Mouse (Mus musculus) megakaryocyte, embryonic 14.5 days (primary cell): ENCODE measurements around the gene Prelid3b. TPM values are rescaled to one million over a fixed set of nuclear protein-coding genes. Genes with fewer than 3 reads are reported as not detected.
A peak's percentile ranks its signal among the peaks of the same experiment; 100 is the strongest.

Experiments used
- H3K27me3 ChIP-seq: replicated peaks from 2 replicates; pipeline ENCODE3; 2012; ENCODE audit warnings: inconsistent platforms
- H3K36me3 ChIP-seq: replicated peaks from 2 replicates; pipeline ENCODE3; 2012; ENCODE audit warnings: low read length, inconsistent platforms, mixed read lengths
- H3K4me1 ChIP-seq: 2 replicates; pipeline ENCODE4 v1.6.1; 2012; ENCODE audit warnings: inconsistent platforms
- H3K4me3 ChIP-seq: replicated peaks from 2 replicates; pipeline ENCODE3; 2012; ENCODE audit warnings: moderate library complexity, mild to moderate bottlenecking, inconsistent platforms
- H3K9me3 ChIP-seq: 2 replicates; pipeline ENCODE4 v1.6.1; 2012; ENCODE audit warnings: inconsistent platforms
- FLI1 ChIP-seq: IDR thresholded peaks from 2 replicates; pipeline ENCODE4 v1.6.1; 2012; ENCODE audit warnings: low read length, inconsistent platforms, mixed read lengths
- GATA1 ChIP-seq: IDR thresholded peaks from 3 replicates; pipeline ENCODE4 v1.6.1; 2012; ENCODE audit warnings: mixed read lengths, low read length, inconsistent platforms, borderline replicate concordance
- polyA plus RNA-seq: library from polyadenylated mRNA; stranded (reverse); fragments of >175 nt; gene quantifications from 2 replicates; pipeline ENCODE4 v1.2.3, GENCODE M21; 2012; ENCODE audit warnings: low replicate concordance; ENCODE audit not compliant: insufficient read depth

Prelid3b gene
- polyA plus RNA-seq, 1 experiment: 30.0 TPM

DNA sequence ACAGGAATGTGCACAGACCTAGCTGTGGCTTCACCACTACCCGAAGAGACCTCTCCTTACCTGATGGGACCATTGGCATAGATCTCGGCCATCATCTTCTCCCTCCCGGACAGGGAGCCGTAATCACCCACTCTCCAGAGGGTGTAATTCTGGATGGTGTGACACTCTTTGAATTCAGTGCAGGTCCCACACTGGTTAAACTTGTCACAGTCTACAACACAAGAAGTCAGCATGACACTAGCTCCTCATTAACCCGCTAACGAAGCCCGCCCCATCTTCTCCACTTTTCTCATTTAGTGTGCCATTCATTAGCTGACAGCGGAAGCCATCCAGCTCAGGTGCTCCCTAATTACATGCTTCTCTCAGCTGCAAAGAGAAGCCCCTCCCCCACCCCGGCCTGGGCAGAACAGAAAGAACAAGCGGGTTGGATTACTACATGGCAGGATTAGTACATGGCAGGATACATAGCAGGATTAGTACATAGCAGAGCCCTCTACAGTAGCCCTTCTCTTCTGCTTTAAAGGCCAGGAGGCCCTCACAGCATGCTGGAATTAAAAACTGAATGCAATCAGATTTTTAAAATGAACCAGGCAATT, 43.8 kb downstream of the Prelid3b start:
- H3K36me3 ChIP-seq: peaks cover 93% of the 10 kb centered on the region
- no peak for TF ChIP-seq GATA1
- no peak for TF ChIP-seq FLI1
- no peaks in the 10 kb centered on the region for H3K27me3 ChIP-seq
- no peaks in the 10 kb centered on the region for H3K9me3 ChIP-seq
- H3K4me3 ChIP-seq: no peak overlapping the region
- H3K4me1 ChIP-seq: peaks cover 29% of the 10 kb centered on the region

GRCm38 (mm10) chr2:174428076-174428835, 44.6 kb downstream of the Prelid3b start:
- TF ChIP-seq FLI1: no peak
- TF ChIP-seq GATA1: no peak
- H3K27me3 ChIP-seq: no peaks in the 10 kb centered on the region
- H3K9me3 ChIP-seq: no peaks in the 10 kb centered on the region
- peaks cover 22% of the 10 kb centered on the region for H3K4me1 ChIP-seq
- peaks cover 94% of the 10 kb centered on the region for H3K36me3 ChIP-seq
- no peak overlapping the region for H3K4me3 ChIP-seq

GRCm38 (mm10) chr2:174426856-174427255, 46.0 kb downstream of the Prelid3b start:
- Histone ChIP-seq H3K9me3 (no peaks in the 10 kb centered on the region), H3K27me3 (no peaks in the 10 kb centered on the region), H3K4me3 (peak overlapping the region; percentile 42), H3K36me3 (peaks cover 96% of the 10 kb centered on the region), H3K4me1 (peaks cover 16% of the 10 kb centered on the region)
- no peak for TF ChIP-seq GATA1
- TF ChIP-seq FLI1: no peak

DNA sequence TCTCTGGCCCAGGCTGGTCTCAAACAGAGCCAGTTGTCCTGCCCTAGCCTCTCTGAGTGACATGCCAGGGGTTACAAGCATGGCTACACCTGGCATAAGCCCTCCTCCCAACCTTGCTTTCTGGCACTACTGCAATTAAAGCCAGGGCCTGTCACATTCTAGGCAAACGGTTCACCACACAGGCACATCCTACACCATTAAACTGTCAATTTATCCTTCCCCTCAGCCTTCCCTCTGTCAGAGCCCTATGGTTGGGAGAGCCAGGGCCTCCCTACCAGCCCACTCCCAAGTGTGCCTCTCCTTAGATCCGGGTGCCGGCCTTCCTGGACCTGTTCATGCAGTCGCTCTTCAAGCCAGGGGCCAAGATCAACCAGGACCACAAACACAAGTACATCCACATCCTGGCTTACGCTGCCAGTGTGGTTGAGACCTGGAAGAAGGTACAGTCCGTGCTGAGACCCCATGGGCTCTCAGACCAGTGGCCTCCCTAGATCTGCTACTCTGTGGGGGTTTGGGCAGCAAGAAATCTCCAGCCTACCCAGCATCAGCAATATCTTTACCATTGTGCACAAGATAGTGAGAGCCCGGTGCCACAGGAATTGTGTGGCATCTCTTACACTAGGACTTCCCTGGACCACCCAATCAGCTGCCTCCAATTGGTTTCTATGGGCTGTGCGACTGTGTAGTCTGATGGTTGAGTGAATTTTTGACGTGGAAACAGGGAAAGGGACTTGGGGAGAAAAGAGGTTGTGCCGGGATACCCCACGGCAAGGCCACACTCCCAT, 48.4 kb downstream of the Prelid3b start:
- Histone ChIP-seq H3K4me3 (no peak overlapping the region), H3K9me3 (no peaks in the 10 kb centered on the region), H3K27me3 (no peaks in the 10 kb centered on the region), H3K4me1 (peaks cover 4% of the 10 kb centered on the region; the same call in 1 of the 2 replicates), H3K36me3 (peaks cover 100% of the 10 kb centered on the region)
- no peak for TF ChIP-seq FLI1
- TF ChIP-seq GATA1: no peak

GRCm38 (mm10) chr2:174421107-174421506, 51.8 kb downstream of the Prelid3b start:
- no peak for TF ChIP-seq FLI1
- TF ChIP-seq GATA1: no peak
- Histone ChIP-seq H3K27me3 (no peaks in the 10 kb centered on the region), H3K4me1 (peaks cover 27% of the 10 kb centered on the region), H3K9me3 (no peaks in the 10 kb centered on the region), H3K4me3 (no peak overlapping the region), H3K36me3 (peaks cover 88% of the 10 kb centered on the region)

GRCm38 (mm10) chr2:174415731-174416310, 57.1 kb downstream of the Prelid3b start, which contains the start of gene Nelfcd:
Gene Nelfcd (plus strand): TSS chr2:174415804.
- peak within 1 kb of the TSS; percentile 98 for H3K4me3 ChIP-seq
- H3K27me3 ChIP-seq: no peaks in the 10 kb centered on the region
- TF ChIP-seq GATA1: no peak
- no peak for TF ChIP-seq FLI1
- H3K36me3 ChIP-seq: peaks cover 35% of the 10 kb centered on the region
- H3K4me1 ChIP-seq: peaks cover 45% of the 10 kb centered on the region
- H3K9me3 ChIP-seq: no peaks in the 10 kb centered on the region

Other genes starting within 250 kb of the Prelid3b start
- gene Gnas, start 188.8 kb downstream of the Prelid3b start, polyA plus RNA-seq: 1,157 and 1,276 TPM in 2 replicates
- 0.57 TPM in 1 of 2 replicates, not detected in the other for gene Gm20721, start 126.4 kb downstream of the Prelid3b start, polyA plus RNA-seq
- 36.2 and 36.8 TPM in 2 replicates for gene Nelfcd, start 57.3 kb downstream of the Prelid3b start, polyA plus RNA-seq
- 145 and 269 TPM in 2 replicates for gene Ctsz, start 34.0 kb downstream of the Prelid3b start, polyA plus RNA-seq
- 11.2 and 32.6 TPM in 2 replicates for gene Tubb1, start 22.4 kb downstream of the Prelid3b start, polyA plus RNA-seq
- 161 and 328 TPM in 2 replicates for gene Atp5e, start 9.0 kb downstream of the Prelid3b start, polyA plus RNA-seq
- 0.08 TPM in 1 of 2 replicates, not detected in the other for gene Zfp831, start 170.5 kb upstream of the Prelid3b start, polyA plus RNA-seq